10 mouse cellular contexts compared by ENCODE assay signal in the genomic region with DNA sequence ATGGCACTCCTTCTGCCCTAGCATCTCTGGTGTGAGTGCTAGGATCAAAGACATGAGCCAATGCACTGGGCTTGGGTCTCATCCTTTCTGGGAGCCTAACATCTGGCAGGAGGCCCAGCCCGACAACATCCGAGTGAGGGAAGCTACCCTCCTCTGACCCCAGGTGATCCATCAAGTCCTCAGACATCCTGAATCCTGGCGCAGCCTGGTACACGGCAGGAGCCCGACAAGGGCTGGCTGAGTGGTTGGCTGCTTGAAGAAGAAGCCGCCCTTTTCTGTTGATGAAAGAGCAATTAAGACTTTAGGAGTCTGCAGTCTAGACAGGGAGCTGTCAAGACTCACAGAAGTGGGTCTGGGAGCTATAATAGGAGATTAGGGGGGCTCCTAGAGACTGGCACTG.
DNase-seq lines count a peak whose midpoint lies in the region; ATAC-seq and TF ChIP-seq lines count a peak whose summit lies in the region.
"Had no signal": no experiment of that assay in that cellular context is flagged by ENCODE, and none has a peak within 500 bp of the region (broad histone marks: within the 10 kb centered on the region; RNA-seq: fewer than 3 reads in every experiment).

No protein-coding gene starts in this region.

- H3K9ac ChIP-seq in kidney, embryonic 15.5 days = no peak overlapping the region
- H3K9ac ChIP-seq in hindbrain, embryonic 14.5 days = no peak overlapping the region
- H3K9ac ChIP-seq in midbrain, postnatal 0 days (replicated peaks; ENCODE audit: low read length, poor library complexity, severe bottlenecking) = no peak overlapping the region
- H3K9ac ChIP-seq in intestine, embryonic 15.5 days = no peak overlapping the region
- H3K9ac ChIP-seq: liver, embryonic 13.5 days had no signal

- no peaks in the 10 kb centered on the region for H3K9me3 ChIP-seq in kidney, embryonic 15.5 days (replicated peaks)
- H3K9me3 ChIP-seq in embryonic facial prominence, embryonic 10.5 days = no peaks in the 10 kb centered on the region
- H3K9me3 ChIP-seq in hindbrain, embryonic 14.5 days (ENCODE audit: control insufficient read depth, low read length) = no peaks in the 10 kb centered on the region
- no peaks in the 10 kb centered on the region for H3K9me3 ChIP-seq in midbrain, postnatal 0 days (ENCODE audit: low read length)
- H3K9me3 ChIP-seq in intestine, embryonic 15.5 days = no peaks in the 10 kb centered on the region
- H3K9me3 ChIP-seq: liver, embryonic 13.5 days had no signal

- H3K4me1 ChIP-seq in kidney, embryonic 15.5 days = peaks cover 48% of the 10 kb centered on the region
- H3K4me1 ChIP-seq in kidney, adult 2 months (ENCODE audit: control insufficient read depth, insufficient read depth, low read length) = no peaks in the 10 kb centered on the region
- H3K4me1 ChIP-seq in embryonic facial prominence, embryonic 10.5 days = peaks cover 57% of the 10 kb centered on the region
- peaks cover 59% of the 10 kb centered on the region for H3K4me1 ChIP-seq in hindbrain, embryonic 14.5 days (replicated peaks; ENCODE audit: control insufficient read depth, insufficient read depth, low read length)
- peaks cover 23% of the 10 kb centered on the region for H3K4me1 ChIP-seq in midbrain, postnatal 0 days (ENCODE audit: insufficient read depth, low read length)
- H3K4me1 ChIP-seq in intestine, embryonic 15.5 days (replicated peaks) = peaks cover 16% of the 10 kb centered on the region
- H3K4me1 ChIP-seq: liver, embryonic 13.5 days had no signal

- DNase-seq in kidney, adult 2 months = no peak
- no peak for DNase-seq in embryonic facial prominence, embryonic 10.5 days (ENCODE audit: low spot score)
- no peak for DNase-seq in hindbrain, embryonic 14.5 days (ENCODE audit: low spot score)
- peak; percentile 37 for DNase-seq in midbrain, postnatal 0 days (ENCODE audit: low spot score)
- no peak for DNase-seq in T-cell, adult 2 months (ENCODE audit: low spot score)
- no peak for DNase-seq in left cerebral cortex, adult 8-10 months (ENCODE audit: low spot score in 2 of 2)
- DNase-seq: liver, embryonic 13.5 days; thymus, adult 18-20 months had no signal

- no peak overlapping the region for H3K4me2 ChIP-seq in kidney, embryonic 15.5 days
- H3K4me2 ChIP-seq in hindbrain, embryonic 14.5 days (replicated peaks) = no peak overlapping the region
- H3K4me2 ChIP-seq in midbrain, postnatal 0 days (ENCODE audit: low read depth, low read length, poor library complexity, severe bottlenecking) = no peak overlapping the region
- no peak overlapping the region for H3K4me2 ChIP-seq in intestine, embryonic 15.5 days (replicated peaks)
- H3K4me2 ChIP-seq: liver, embryonic 13.5 days had no signal

- H3K27ac ChIP-seq in kidney, embryonic 15.5 days = peak overlapping the region; percentile 38; the same call in 1 of the 2 replicates
- no peak overlapping the region for H3K27ac ChIP-seq in kidney, adult 2 months (ENCODE audit: insufficient read depth, low read depth, low read length)
- peak overlapping the region; percentile 89 for H3K27ac ChIP-seq in embryonic facial prominence, embryonic 10.5 days (replicated peaks)
- H3K27ac ChIP-seq in hindbrain, embryonic 14.5 days = peak overlapping the region; percentile 96
- H3K27ac ChIP-seq in midbrain, postnatal 0 days (ENCODE audit: low read depth, low read length) = 0 out of 2 replicates have a peak overlapping the region, but pooled peaks have one; percentile 78
- no peak overlapping the region for H3K27ac ChIP-seq in intestine, embryonic 15.5 days
- H3K27ac ChIP-seq: liver, embryonic 13.5 days had no signal

- TF ChIP-seq CTCF in kidney, adult 2 months (conservative IDR thresholded peaks at IDR 0.05; ENCODE audit: insufficient read depth, insufficient read length, low read depth, low read length) = no peak
- TF ChIP-seq CTCF in midbrain, postnatal 0 days (IDR thresholded peaks at IDR 0.05) = no peak

- H3K36me3 ChIP-seq in kidney, embryonic 15.5 days = no peaks in the 10 kb centered on the region
- no peaks in the 10 kb centered on the region for H3K36me3 ChIP-seq in kidney, adult 2 months (ENCODE audit: control insufficient read depth, insufficient read depth, low read length)
- H3K36me3 ChIP-seq in embryonic facial prominence, embryonic 10.5 days (replicated peaks) = no peaks in the 10 kb centered on the region
- H3K36me3 ChIP-seq in hindbrain, embryonic 14.5 days (replicated peaks; ENCODE audit: control insufficient read depth, insufficient read depth) = no peaks in the 10 kb centered on the region
- no peaks in the 10 kb centered on the region for H3K36me3 ChIP-seq in midbrain, postnatal 0 days (ENCODE audit: insufficient read depth, low read length)
- H3K36me3 ChIP-seq in intestine, embryonic 15.5 days = no peaks in the 10 kb centered on the region
- H3K36me3 ChIP-seq: liver, embryonic 13.5 days had no signal

- H3K4me3 ChIP-seq in kidney, embryonic 15.5 days (replicated peaks) = no peak overlapping the region
- H3K4me3 ChIP-seq in kidney, adult 2 months (ENCODE audit: insufficient read depth, low read depth, low read length) = no peak overlapping the region
- H3K4me3 ChIP-seq in embryonic facial prominence, embryonic 10.5 days = no peak overlapping the region
- no peak overlapping the region for H3K4me3 ChIP-seq in hindbrain, embryonic 14.5 days (replicated peaks; ENCODE audit: low read length)
- no peak overlapping the region for H3K4me3 ChIP-seq in midbrain, postnatal 0 days (ENCODE audit: low read depth, low read length)
- no peak overlapping the region for H3K4me3 ChIP-seq in intestine, embryonic 15.5 days (replicated peaks)
- H3K4me3 ChIP-seq: liver, embryonic 13.5 days had no signal

- ATAC-seq in kidney, embryonic 15.5 days (replicated peaks; ENCODE audit: low FRiP score) = peak; percentile 34; the same call in 1 of the 2 replicates
- no peak for ATAC-seq in hindbrain, embryonic 14.5 days (ENCODE audit: low FRiP score)
- no peak for ATAC-seq in midbrain, postnatal 0 days (ENCODE audit: low FRiP score)
- no peak; the same call in 1 of the 2 replicates for ATAC-seq in intestine, embryonic 15.5 days

- 10% methylated on average over 6 of the region's 6 CpGs for WGBS in kidney, embryonic 15.5 days
- WGBS in kidney, adult 2 months = 28% methylated on average over 6 of the region's 6 CpGs
- 57% methylated on average over 6 of the region's 6 CpGs for WGBS in embryonic facial prominence, embryonic 10.5 days
- WGBS in hindbrain, embryonic 14.5 days = 21% methylated on average over 6 of the region's 6 CpGs
- WGBS in midbrain, postnatal 0 days = 48% methylated on average over 6 of the region's 6 CpGs
- 23% methylated on average over 6 of the region's 6 CpGs for WGBS in intestine, embryonic 15.5 days

- no peaks in the 10 kb centered on the region for H3K27me3 ChIP-seq in kidney, embryonic 15.5 days
- no peaks in the 10 kb centered on the region for H3K27me3 ChIP-seq in kidney, adult 2 months (replicated peaks; ENCODE audit: control insufficient read depth, insufficient read depth, low read length)
- H3K27me3 ChIP-seq in embryonic facial prominence, embryonic 10.5 days (replicated peaks; ENCODE audit: low read depth, poor library complexity, severe bottlenecking) = 0 out of 2 replicates have a peak, but pooled peaks cover 5% of the 10 kb centered on the region
- no peaks in the 10 kb centered on the region for H3K27me3 ChIP-seq in hindbrain, embryonic 14.5 days (ENCODE audit: control insufficient read depth, insufficient read depth, low read length)
- H3K27me3 ChIP-seq in midbrain, postnatal 0 days (ENCODE audit: insufficient read depth, low read length) = no peaks in the 10 kb centered on the region
- no peaks in the 10 kb centered on the region for H3K27me3 ChIP-seq in intestine, embryonic 15.5 days (replicated peaks)
- H3K27me3 ChIP-seq: liver, embryonic 13.5 days had no signal

- TF ChIP-seq POLR2A in kidney, adult 2 months (IDR thresholded peaks at IDR 0.05; ENCODE audit: low read depth, low read length) = no peak

Comparison
In these comparisons a context has a peak if more than half of its experiments do, and no peak if none do; other contexts are left out.
1. H3K27ac ChIP-seq: peak in kidney, embryonic 15.5 days (single experiment), embryonic facial prominence, embryonic 10.5 days (single experiment), hindbrain, embryonic 14.5 days (single experiment) and midbrain, postnatal 0 days (single experiment); none in kidney, adult 2 months (single experiment) and intestine, embryonic 15.5 days (single experiment).